Mouse (Mus musculus): Measurements from ENCODE around the gene Tmem125. TPM values are rescaled to one million over a fixed set of nuclear protein-coding genes. Genes with fewer than 3 reads are reported as not detected.
"Not testable (repeated sequence)": the region's sequence is repeated elsewhere in the genome, so short reads cannot be mapped to it uniquely, and the experiment has no call there.

Tmem125 gene
- polyA plus RNA-seq, 2 experiments from 2014 or later: not detected

GRCm38 (mm10) chr4:118535610-118536009, 8.2 kb downstream of the Tmem125 start:
- no peak for ATAC-seq

DNA sequence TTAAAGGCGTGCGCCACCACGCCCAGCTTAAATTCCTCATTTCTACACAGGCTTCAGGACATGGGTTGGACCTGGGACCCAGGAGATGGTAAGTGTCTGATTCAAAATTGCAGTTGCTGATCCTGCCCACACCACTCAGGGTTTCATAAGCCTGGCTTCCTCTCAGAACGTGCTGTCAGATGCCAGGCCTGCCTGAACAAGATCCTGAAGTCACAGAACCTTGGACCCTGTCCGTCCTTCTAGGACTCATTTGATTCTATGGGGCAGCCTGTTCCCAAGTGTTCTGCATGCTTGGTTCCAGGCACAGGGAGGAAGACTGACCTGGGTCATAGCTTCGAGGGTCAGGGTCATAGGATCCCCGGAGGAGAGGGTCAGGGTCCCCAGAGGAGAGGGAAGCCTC, 10.2 kb downstream of the Tmem125 start:
- ATAC-seq: no peak

DNA sequence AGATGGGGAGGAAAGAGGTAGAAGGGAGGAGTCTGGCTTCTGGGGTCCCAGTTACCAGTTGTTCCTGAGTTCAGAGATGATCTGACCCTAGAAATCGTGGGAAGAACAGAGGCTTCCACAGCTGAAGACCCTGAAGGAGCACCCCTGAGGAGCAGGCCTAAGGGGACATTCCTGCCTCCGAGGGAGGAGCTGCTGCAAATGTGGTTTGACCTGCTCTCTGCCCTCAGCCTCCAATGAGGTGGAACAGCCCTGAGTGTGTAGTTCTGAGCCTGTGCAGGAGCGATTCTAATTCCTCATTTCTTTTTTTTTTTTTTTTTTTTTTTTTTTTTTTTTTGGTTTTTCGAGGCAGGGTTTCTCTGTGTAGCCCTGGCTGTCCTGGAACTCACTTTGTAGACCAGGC, 10.7 kb downstream of the Tmem125 start:
- no peak for ATAC-seq

- no peak for ATAC-seq
Measured at GRCm38 (mm10) chr4:118532663-118533062, 11.2 kb downstream of the Tmem125 start.

- no peak for ATAC-seq
Measured at GRCm38 (mm10) chr4:118527720-118528119, 16.1 kb downstream of the Tmem125 start.

DNA sequence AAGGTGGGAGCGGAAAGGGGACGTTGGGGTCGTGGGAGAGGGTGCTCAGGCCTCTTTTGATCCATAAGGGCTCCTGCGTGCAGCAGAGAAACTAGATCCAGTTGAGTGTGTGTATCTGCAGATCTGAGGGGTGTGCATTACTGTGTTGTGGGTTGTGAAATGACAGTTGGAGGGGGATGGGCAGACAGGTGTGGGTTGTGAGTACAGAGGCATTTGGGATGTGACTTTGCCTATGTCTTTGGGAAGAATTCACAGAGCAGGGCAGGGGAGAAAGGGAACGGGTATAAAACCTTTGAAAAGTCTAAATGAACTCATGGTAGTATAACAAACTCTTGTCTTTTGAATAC, 16.5 kb downstream of the Tmem125 start:
- no peak for ATAC-seq

DNA sequence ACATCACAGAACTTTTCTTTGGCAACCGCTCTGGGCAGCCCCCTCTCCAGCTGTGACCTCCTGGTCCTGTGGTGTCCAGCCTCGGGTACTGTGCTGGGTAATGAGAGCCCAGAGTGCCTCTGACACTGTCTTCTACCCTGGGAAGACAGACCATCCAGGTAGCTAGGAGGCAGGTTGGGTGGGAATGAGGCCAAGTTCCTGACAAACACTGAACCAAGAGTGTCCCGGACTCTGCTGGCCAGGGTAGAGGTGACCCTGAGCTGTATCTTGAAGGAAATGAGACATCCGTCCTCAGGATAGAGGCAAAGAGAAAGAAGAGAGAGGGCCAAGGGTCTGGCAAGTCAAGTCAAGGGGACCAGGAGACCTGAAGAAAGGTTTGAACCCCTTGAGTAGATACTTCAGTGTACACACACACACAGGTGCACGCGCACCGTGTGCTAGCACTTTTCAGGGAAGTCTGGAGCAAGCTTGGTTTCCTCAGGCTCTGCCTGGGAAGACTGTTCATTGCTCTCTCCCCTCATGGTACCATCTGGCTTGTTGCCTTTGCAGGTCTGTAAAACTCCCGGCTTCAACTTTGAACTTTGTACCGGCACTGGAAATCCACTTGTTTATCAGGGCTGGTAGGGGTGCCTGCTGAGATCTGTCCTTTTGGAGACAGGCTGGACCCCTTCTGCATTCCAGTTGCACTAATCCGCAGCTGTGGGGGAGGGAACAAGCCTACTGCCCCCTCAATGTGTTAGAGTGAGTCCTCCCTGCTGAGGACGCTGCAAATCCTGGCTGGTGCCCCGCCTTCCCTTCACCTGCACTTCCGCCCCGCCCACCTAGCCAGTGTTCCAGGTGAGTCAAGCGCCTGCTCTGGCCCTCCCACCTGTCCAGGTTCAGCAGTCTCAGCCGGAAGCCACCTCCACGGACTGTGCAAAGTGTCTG, 17.2 kb downstream of the Tmem125 start, which contains the start of gene 2610528J11Rik:
TSS of gene 2610528J11Rik (plus strand) at position 592 of the 927 bp plus-strand sequence.
- no peak for ATAC-seq

DNA sequence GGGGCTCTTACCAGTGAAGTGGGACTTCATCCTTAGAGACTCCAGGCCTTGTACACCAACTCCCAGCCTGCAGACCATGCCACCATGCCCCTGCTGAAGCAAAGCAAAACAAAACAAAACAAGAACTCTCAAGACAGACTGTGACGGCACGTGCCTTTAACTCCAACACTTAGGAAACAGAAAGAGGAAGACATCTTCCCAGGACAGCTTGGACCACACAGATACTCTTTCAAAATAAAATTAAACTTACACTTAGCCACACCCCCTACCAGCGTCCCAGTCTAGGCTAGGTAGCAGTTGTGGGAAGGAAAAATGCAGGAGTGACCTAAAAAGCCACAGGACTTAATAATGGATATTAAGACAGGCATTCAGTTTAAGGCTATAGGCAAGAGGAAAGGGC, 18.1 kb downstream of the Tmem125 start:
- ATAC-seq: no peak

- ATAC-seq: no peak
Measured at GRCm38 (mm10) chr4:118523976-118524375, 19.9 kb downstream of the Tmem125 start.

DNA sequence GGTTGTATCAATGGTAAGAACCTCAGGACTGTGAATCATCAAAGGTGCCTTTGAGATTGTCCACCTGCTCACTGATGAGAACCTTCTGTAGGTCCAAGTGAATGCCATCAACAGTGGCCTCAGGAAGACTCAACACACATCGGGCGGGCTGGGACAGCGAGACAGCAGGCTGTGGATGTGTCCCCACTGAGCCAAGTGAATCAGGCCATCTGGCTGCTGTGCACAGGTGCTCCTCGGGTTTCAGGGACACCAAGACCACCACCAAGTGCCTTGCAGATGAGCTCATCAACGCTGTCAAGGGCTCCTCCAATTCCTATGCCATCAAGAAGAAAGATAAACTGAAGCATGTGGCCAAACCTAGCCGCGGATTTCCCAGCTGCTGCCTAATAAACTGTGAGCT, 21.6 kb downstream of the Tmem125 start:
- no peak for ATAC-seq

GRCm38 (mm10) chr4:118518208-118518607, 25.6 kb downstream of the Tmem125 start:
- ATAC-seq: no peak

- no peak for ATAC-seq
Measured at GRCm38 (mm10) chr4:118517497-118518146, 26.2 kb downstream of the Tmem125 start.

- no peak for ATAC-seq
Measured at GRCm38 (mm10) chr4:118516699-118517496, 26.9 kb downstream of the Tmem125 start.

DNA sequence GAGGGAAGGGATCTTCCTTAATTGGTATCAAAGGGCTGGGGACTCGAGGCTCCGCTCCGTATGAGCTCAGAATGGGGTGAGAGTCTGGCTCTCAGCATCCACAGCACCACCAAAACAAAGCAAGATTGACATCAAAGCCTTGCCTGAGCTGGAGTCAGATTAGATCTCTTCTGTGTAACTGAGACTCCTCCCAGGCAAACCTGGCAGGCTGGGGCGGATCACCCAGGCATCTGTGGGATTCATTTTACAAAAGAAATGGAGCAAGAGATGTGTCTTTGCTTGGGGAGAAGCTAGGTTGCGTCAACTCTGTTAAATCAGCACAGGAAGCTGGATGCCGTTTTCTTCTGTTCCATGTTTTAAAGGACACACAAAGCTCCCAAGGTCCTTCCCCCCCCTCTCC, 34.8 kb downstream of the Tmem125 start:
- no peak for ATAC-seq

GRCm38 (mm10) chr4:118507171-118507570, 36.7 kb downstream of the Tmem125 start:
- ATAC-seq: not testable (repeated sequence)

- no peak for ATAC-seq
Measured at GRCm38 (mm10) chr4:118505551-118505950, 38.3 kb downstream of the Tmem125 start.

DNA sequence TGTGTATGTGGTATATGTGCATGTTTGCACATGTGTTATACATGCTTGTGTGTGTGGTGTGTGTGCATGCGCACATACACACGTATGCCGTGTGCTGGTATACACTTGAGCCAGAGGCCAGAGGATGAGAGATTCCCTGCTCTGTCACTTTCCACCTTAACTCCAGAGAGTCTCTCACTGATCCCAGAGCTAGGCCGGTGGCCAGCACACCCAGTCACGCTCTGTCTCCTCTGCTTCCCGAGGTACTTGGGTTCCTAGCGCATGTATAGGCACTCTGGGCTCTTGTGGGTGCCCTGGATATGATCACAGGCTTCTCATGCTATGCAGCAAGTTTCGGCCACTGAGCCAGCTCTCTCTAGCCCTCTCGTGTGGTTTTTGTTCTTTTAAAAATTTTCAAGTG, 43.1 kb downstream of the Tmem125 start:
- no peak for ATAC-seq

GRCm38 (mm10) chr4:118500171-118500724, 43.6 kb downstream of the Tmem125 start:
- ATAC-seq: no peak

All from activated CD4-positive, CD25-positive, alpha-beta regulatory T cell, adult 4 months (primary cell).